Mouse (Mus musculus) heart, postnatal 10 days (tissue): ENCODE measurements around the gene Gm15517. TPM values are rescaled to one million over a fixed set of nuclear protein-coding genes. Genes with fewer than 3 reads are reported as not detected.
"Not testable (repeated sequence)": the region's sequence is repeated elsewhere in the genome, so short reads cannot be mapped to it uniquely, and the experiment has no call there.

Source experiments
- DNase-seq, 2 experiments: peaks; one replicate each; pipeline ENCODE4 v3.0.0; 2021
- intact Hi-C: fragments of 180-260 bp; cut with DNase I; formaldehyde crosslinking; loops from one replicate; pipeline ENCODE4 v1.15.1; 2025
- total RNA-seq, 2 experiments: library from RNA; stranded (reverse); gene quantifications; 2 replicates each; pipeline ENCODE4 v1.2.3; 2021

Gene Gm15517
- total RNA-seq = not detected

DNA sequence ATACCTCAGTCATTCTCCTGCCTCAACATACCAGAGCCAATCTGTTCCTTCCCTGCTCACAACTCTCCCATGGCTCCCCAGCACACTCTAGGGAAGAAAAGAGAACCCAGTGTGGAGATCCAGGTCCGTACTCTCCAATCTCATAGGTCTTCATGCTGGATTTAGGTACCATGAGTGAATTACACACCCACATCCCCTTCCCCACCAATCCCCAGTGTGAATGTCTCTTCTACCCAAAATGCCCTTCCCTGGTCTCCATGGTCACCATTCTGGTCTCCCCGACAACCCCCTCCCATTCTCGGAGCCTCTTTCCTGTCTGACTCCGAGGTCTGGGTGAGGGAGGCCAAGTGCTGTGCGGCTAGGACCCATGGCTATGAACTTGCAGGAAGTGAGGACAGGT, at the start of gene Gm15517:
TSS of gene Gm15517 (plus strand) at position 301 of the 400 bp plus-strand sequence.
- DNase-seq = no peak
- intact Hi-C loops = loop anchor here (5.0 kb wide), 1 partner anchor 301 kb away; no protein-coding TSS in a partner anchor

DNA sequence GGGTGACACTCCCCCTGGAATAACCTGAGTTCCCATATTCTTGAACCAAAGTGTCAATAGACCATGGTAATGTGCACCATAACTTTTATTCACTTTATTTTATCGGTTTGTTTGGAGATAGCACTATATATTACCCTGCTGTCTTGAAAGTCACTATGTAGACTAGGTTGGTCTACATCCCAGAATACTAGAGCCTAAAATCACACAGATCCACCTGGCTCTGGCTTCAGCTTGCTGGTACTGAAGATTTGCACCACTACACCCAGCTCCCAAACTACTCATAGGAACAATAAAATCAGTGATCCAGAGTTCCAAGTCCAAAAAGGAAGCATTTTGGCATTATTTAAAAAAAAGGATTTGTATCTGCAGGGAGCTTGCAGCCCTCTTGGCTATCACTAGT, 45.6 kb upstream of the Gm15517 start, which contains the start of gene Klk1b5:
TSS of gene Klk1b5 (plus strand) at position 301 of the 400 bp plus-strand sequence.
- DNase-seq = no peak
- intact Hi-C loops = no loop called here

DNA sequence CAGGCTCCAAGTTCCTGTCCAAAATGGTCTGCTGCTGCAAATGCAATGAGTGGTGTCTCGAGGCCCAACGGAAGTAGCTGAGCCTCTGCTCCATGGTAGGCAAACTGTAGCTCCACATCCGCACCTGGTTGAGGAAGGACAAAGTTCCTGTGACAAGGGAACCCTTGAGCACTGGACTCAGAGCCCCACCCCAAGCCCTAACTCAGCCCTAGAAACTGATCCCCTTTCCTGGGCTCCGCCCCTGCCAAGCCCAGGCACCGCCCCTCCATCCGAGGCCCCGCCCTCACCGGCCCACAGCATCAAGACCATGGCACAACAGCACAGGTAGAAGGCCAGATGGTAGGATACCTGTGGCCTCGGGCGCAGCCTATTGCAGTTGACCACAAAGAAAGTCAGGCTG, 39.6 kb upstream of the Gm15517 start:
- DNase-seq, intact Hi-C loops: not testable (repeated sequence)

DNA sequence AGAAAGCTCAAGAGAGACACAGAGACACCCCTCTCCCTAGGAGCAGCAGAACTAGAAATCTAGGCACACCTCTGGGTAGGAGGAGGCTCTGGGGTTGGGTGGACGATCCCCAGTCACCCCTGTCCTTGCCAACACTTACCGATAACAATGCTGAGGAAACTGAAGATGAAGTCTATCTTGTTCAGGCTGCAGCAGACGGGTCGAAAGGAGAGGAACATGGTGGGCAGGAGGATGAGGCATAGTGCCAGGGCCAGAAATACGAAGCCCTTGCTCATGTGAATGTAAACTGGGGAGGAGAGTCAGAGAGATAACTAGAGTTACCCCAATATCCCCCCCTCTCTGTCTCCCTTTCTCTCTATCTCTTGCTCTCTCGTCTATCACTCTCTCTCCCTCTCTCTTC, 38.9 kb upstream of the Gm15517 start:
- intact Hi-C loops, DNase-seq: not testable (repeated sequence)

DNA sequence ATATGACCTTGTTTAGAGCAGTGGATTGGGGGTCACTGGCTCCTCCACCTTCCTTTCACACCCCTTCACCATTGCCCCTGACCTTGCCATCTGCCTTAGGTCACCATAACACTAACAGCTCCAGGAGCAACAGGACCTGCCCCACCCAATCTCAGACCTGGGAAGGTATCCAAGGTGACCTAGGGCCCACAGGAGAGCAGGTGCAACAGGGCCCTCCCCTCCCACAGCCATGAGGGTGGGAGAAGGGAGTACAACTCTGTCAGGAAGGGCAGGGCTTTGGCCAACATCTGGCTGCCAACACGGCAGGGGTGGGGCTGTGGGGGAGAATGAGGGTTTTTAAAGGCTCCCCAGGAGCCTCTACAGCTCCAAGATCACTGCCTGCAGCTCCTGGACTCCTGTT, 36.2 kb upstream of the Gm15517 start, which contains the start of gene Klk1:
TSS of gene Klk1 (plus strand) at position 285 of the 400 bp plus-strand sequence.
- intact Hi-C loops = no loop called here
- no peak for DNase-seq

DNA sequence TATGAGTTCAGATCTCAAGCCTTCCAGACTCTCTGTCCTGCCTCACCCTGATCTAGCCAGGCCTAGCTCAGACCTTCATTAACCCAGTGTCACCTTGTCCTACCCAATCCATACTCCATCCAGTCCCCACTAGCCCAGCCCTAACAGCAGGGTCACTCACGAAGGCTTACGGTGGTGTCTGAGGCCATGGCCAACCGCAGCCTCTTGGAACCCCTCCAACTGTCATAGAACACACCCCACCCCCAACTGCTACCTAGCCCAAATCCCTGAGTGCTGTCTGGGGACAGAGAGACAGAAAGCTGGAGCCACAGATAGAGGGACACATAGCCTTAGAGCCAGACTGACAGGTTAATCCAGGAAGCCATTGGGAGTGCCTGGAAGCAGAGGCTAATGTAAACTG, 25.3 kb upstream of the Gm15517 start, which contains the start of gene Gm36864:
TSS of gene Gm36864 (plus strand) at position 269 of the 400 bp plus-strand sequence.
- DNase-seq = no peak
- intact Hi-C loops = no loop called here

DNA sequence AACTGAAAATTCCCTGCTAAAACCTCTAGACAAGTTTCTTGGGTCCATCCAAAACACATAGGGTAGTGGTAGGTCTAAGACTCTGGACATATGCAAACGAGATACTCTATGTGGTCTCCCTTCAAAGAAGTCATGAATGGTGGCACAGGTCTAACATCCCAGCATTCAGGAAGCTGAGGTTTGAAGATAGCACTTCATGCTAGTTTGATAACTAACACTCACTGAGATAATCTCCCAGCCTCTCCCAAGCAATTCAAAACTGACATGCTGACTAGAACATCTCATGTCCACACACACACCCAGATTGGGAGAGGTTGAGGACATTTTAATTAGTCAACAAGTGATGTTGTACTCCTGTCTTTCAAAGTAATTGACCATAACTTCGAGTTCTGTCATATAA, 21.3 kb upstream of the Gm15517 start:
- intact Hi-C loops = loop anchor here (10.0 kb wide), 2 partner anchors 565 to 795 kb away; partner anchors contain the start of genes Cldnd2, Ctu1, Etfb and Gm45233
- DNase-seq = no peak

DNA sequence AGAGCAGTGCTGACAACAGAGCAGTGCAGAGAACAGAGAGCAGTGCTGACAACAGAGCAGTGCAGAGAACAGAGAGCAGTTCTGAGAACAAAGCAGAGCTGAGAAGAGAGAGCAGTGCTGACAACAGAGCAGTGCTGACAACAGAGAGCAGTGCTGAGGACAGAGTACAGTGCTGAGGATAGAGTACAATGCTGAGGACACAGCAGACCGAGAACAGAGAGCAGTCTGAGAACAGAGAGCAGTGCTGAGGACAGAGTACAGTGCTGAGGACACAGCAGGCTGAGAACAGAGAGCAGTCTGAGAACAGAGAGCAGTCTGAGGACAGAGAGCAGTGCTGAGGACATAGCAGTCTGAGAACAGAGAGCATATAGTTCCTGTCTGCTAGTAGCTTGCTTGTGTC, 20.5 kb upstream of the Gm15517 start:
- intact Hi-C loops = loop anchor here (10.0 kb wide), 2 partner anchors 566 to 796 kb away; partner anchors contain the start of genes Cldnd2, Ctu1, Etfb and Gm45233
- no peak for DNase-seq

DNA sequence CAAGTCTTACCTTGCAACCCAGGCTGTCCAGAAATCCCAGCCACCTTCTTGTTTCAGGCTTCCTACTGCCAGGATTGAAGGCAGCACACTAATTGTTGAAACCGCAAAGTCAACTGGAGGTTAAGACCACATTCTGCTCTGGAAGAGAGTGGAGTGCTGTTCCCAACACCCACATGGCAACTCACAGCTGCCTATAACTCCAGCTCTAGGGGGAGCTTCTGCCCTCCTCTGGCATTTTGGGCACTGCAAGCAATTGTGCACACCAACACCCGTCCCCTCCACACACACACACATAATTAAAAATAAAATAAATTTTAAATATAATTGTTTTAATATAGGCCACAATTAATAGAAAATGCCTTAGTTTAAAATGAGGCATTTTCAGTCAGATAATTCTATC, 20.1 kb upstream of the Gm15517 start:
- intact Hi-C loops = loop anchor here (10.0 kb wide), 2 partner anchors 566 to 796 kb away; partner anchors contain the start of genes Cldnd2, Ctu1, Etfb and Gm45233
- no peak for DNase-seq

DNA sequence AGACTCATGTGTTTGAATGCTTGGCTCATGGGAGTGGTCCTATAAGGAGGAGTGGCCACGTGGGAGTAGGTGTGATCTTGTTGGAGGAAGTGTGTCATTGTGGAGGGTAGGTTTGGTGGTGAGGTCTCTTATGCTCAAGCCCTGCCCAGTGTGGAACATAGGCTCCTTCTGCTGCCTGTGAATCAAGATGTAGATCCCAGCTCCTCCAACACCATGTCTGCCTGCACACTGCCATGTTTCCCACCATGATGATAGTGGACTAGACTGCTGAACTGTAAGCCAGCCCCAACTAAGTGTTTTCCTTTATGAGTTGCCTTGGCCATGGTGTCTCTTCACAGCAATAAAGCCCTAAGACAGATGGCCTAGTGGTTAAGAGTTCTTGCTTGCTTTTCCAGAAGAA, 17.2 kb upstream of the Gm15517 start:
- no peak for DNase-seq
- intact Hi-C loops = loop anchor here (10.0 kb wide), 2 partner anchors 569 to 799 kb away; partner anchors contain the start of genes Cldnd2, Ctu1, Etfb and Gm45233

DNA sequence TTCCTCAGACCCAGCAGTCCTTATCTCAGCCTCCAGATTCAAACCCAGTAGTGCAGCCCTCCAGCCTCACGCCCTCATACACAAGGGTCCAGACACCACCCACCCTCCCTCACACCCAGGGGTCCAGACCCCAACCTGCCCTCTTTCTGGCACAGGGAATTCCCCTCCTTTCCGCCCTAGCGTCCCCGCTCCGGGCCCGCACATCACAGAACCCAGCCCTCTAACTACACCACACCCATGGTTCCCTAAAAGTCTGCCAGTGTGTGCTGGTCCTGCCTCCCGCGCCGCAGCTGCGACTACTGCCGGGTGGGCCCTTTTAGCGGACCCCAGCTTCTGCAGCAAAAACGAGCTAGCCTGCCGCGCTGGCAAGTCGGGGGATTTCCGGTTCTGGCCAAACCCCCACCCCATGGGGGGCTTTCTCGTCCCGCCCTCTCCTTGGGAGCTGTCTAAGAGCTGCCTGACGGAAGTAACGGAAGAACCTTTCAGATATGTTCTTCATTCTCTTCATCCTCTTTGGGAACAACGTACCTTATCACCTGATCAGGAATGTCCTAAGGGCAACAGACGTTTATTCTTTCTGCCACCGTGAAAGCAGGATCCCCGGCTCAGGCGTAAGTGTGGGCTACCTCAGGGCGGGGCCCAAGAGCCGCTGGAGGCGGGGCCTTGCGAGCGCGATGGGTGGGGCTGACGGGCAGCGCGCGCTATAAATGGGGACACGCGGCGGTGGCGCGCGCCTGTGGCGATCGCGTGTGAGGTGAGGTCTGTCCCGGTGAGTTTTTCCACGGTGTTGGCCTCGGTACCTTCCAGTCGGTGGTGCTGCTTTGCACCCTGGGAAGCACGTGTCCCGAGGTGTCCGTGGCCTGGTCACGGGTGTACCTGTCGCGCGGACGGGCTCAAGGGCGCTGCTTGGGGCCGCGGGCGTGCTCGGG, 14.9 kb upstream of the Gm15517 start, which contains the start of the genes 1700028J19Rik and 2410002F23Rik:
TSS of gene 1700028J19Rik (minus strand) at position 641 of the 929 bp plus-strand sequence.
TSS of gene 2410002F23Rik (plus strand) at position 668 of the 929 bp plus-strand sequence.
- DNase-seq = peak; percentile 94 to 95
- intact Hi-C loops = loop anchor here (5.0 to 10.0 kb wide), 3 partner anchors 301 to 802 kb away; partner anchors contain the start of genes Cldnd2, Ctu1, Etfb and Gm45233

DNA sequence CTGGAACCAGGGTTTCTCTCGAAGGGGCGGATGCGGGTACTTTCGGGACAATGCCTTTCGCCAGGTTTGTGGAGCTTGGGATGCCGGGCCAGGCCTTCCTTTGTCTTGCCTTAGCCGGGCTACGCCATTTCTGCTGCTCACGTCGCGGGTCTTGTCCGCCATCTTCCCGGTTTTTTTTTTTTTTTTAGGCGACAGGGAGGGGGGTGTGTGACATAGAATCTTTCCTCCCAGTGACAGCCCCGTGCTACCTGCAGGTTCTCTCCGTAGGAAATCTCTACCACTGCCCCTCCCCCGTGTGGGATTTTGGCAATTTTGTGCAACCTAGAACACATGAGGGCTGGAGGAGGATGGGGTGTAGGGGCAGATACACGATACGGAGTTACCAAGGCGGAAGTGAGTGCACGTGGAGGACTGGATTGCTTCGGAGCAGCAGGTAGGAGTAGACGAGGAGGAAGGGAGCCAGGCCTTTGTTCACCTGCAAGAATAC, 14.2 kb upstream of the Gm15517 start:
- intact Hi-C loops = loop anchor here (5.0 to 10.0 kb wide), 3 partner anchors 300 to 802 kb away; partner anchors contain the start of genes Cldnd2, Ctu1, Etfb and Gm45233
- no peak for DNase-seq

DNA sequence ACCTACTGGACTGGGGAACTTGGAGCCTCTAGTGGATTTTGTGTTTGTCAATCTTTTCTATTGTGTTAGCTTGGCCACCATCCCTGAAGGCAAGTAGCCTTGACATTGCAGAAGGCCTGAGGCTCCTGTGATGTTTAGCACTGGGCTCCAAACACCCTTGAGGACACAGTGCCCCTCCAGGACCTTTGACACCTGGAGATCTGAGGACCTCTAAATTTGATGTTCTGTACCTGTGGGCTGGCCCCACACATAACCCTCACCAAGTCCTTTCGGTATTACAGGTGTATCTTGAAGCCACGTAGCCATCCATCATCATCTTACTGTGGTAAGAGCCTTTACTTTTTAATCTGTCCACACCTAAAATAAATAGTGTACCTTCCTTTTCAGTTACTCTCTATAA, 13.3 kb upstream of the Gm15517 start:
- DNase-seq = no peak
- intact Hi-C loops = loop anchor here (2.0 to 10.0 kb wide), 4 partner anchors 59 to 803 kb away; partner anchors contain the start of genes Cldnd2, Clec11a, Ctu1 and Etfb

DNA sequence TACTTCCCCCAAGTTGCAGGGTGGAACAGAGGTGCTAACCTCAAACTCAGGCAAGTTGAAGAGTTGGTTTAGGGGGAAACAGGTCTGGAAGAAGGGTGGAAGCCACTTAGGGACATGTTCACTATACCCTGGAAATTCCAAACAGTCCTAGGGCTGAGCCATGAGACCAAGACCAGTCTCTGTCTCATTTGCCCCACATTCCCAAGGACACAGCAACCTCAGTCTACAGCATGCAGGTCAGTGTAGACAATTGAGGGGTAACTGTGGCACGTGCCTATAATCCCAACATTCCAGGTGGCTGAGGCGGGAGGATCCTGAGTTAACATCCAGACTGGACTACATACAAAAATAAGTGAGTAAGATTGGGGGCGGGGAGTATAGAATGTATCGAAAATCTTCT, 12.0 kb upstream of the Gm15517 start:
- intact Hi-C loops = loop anchor here (2.0 to 10.0 kb wide), 4 partner anchors 58 to 804 kb away; partner anchors contain the start of genes Cldnd2, Clec11a, Ctu1 and Etfb
- no peak for DNase-seq

DNA sequence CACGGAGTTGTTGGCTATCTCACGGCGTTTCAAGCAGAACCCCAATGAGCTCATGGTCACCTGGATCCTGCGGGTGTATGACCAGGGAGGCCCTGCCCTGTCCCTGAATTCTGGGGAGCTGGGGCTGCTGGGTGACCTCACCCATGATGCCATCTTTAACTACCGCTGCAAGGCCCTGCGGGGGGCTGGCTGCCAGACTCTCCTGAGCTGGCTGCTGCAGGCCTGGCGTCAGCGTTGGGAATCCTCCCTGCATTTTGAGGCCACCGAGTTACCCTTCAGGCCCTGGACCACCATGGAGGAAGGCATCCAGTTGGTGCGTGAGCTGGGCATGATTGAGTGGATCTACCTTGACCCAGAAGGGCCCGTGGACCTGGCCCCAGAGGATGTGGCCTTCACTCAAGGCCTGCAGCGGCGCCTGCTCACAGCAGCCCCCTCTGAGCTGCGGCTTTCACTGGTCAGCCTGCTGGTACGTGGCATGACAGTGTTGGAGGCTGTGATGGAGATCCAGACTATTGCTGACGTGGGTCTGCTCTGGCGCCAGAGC, 10.4 kb upstream of the Gm15517 start:
- not testable (repeated sequence) for DNase-seq

DNA sequence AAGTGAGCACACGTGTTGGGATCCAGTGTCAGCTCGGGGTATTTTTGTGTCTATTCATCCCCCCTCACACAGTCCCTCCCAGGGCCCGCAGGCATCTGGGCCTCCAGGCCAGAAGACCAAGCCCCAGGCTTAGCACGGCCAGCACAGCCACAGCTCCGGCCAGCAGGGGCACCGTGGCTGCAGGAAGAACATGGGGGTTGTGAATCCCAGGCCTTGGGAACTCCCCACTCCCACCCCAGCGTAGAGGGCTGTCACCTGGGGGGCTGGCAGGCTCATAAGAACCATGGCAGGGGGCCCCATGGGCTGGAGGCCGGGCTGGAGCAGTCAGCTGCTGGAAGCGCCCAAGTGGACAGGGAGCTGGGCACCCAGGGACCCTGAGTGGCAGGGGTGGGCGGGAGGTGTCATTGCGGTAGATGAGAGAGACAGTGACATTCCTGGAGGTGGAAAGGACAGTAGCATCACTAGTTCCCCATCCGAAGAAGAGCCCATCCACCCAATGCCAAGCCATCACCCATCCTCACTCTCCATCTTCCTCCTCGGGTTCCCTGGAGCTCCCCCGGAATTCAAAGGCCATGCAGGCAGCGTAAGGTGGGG, 8.1 kb upstream of the Gm15517 start:
- intact Hi-C loops = no loop called here
- no peak for DNase-seq

More for the DNA sequence above, 10.4 kb upstream of the Gm15517 start:
- intact Hi-C loops = not testable (repeated sequence)

DNA sequence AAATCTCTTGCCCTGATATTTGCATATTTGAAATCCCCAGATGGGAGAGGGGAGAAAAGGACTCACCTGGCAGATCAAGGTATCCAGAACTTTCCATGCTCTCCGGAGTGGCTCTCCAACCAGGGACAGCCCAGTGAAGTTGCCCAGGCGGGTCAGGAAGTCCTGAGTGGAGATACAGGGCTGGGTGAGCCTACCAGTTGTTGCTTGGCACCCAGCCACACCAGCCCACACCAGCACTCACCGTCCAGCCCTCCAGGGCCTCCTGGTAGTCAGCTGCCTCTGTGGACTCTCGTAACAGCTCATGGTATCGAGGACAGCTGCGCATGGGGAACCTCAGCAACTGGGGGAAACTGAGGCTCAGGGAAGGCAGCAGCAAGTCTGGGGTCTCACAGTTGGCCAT, 6.3 kb upstream of the Gm15517 start:
- no peak for DNase-seq
- intact Hi-C loops = no loop called here

DNA sequence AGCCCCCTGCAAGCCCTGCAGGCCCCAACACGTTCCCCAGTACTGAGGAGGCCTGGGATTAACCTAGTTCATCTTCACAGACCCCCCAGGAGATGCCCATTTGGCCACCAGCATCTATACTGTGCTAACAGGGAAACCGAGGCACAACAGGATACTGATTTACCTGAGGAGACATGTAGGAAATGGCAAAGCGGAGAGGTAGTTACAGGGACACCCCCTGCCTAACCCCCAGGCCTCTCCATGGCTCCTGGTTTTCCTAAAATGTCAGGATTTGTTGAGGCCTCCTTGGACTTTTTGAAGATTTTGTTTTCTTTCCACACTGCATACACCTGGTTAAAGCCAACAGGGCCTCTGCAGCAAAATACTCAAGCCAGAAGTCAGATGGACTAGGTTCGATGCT, 4.0 kb upstream of the Gm15517 start, which contains the start of gene Acp4:
TSS of gene Acp4 (minus strand) at position 101 of the 400 bp plus-strand sequence.
- intact Hi-C loops = no loop called here
- no peak for DNase-seq

DNA sequence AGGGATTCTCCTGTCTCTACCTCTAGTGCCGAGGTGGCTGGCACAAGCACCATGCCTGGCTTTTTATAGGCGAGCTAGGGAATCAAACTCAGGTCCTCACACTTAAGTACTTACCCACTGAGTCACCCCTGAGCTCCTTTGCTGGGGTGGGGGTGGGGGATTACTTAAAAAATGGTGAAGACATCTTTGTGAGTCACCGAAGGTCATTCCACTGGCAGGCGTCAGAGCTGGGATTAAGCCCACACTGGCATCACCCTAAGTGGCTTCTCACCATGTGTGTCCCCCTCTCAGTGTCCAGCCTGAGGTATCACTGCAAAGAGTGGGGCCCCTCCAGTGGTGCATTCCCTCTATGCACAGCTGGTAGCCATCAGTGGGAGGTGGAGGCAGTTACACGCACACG, 837 bp upstream of the Gm15517 start:
- no peak for DNase-seq
- intact Hi-C loops = loop anchor here (5.0 kb wide), 1 partner anchor 302 kb away; no protein-coding TSS in a partner anchor
